13 mouse cellular contexts compared by ENCODE assay signal in genomic region chr2:170877936-170878335, GRCm38 (mm10).
DNase-seq lines count a peak whose midpoint lies in the region; ATAC-seq lines count a peak whose summit lies in the region.
"Had no signal": no experiment of that assay in that cellular context is flagged by ENCODE, and none has a peak within 500 bp of the region (broad histone marks: within the 10 kb centered on the region; RNA-seq: fewer than 3 reads in every experiment).

No protein-coding gene starts in this region.

- DNase-seq in heart, adult 11 months = peak; percentile 30
- DNase-seq in heart, postnatal 4 days = no peak
- DNase-seq in liver, embryonic 11.5 days (ENCODE audit: low spot score) = no peak
- DNase-seq in neural tube, embryonic 10.5 days (ENCODE audit: extremely low spot score, low spot score) = no peak
- DNase-seq in embryonic facial prominence, embryonic 10.5 days (ENCODE audit: low spot score) = no peak

- H3K9ac ChIP-seq in liver, embryonic 11.5 days (ENCODE audit: low read depth, low read length) = no peak overlapping the region
- no peak overlapping the region for H3K9ac ChIP-seq in liver, embryonic 12.5 days
- H3K9ac ChIP-seq in neural tube, embryonic 13.5 days = no peak overlapping the region
- H3K9ac ChIP-seq: embryonic facial prominence, embryonic 13.5 days; heart, embryonic 15.5 days; limb, embryonic 15.5 days; liver, postnatal 0 days had no signal

- no peaks in the 10 kb centered on the region for H3K36me3 ChIP-seq in liver, embryonic 11.5 days (ENCODE audit: control insufficient read depth, insufficient read depth, low read length)
- H3K36me3 ChIP-seq in liver, embryonic 12.5 days = no peaks in the 10 kb centered on the region
- H3K36me3 ChIP-seq in neural tube, embryonic 13.5 days = peaks cover 5% of the 10 kb centered on the region; the same call in 1 of the 2 replicates
- H3K36me3 ChIP-seq in embryonic facial prominence, embryonic 10.5 days (replicated peaks) = no peaks in the 10 kb centered on the region
- H3K36me3 ChIP-seq: embryonic facial prominence, embryonic 13.5 days; heart, embryonic 15.5 days; limb, embryonic 15.5 days had no signal

- H3K27ac ChIP-seq in liver, embryonic 11.5 days (ENCODE audit: low read depth, low read length) = no peak overlapping the region
- no peak overlapping the region for H3K27ac ChIP-seq in liver, embryonic 12.5 days
- no peak overlapping the region for H3K27ac ChIP-seq in neural tube, embryonic 13.5 days (replicated peaks)
- H3K27ac ChIP-seq in embryonic facial prominence, embryonic 10.5 days (replicated peaks) = no peak overlapping the region
- H3K27ac ChIP-seq: embryonic facial prominence, embryonic 13.5 days; heart, embryonic 15.5 days; layer of hippocampus, adult 2 months; limb, embryonic 15.5 days had no signal

- 65% methylated on average over 5 of the region's 5 CpGs for WGBS in liver, embryonic 11.5 days
- WGBS in liver, embryonic 12.5 days (ENCODE audit: insufficient replicate concordance) = 53% methylated on average over 5 of the region's 5 CpGs
- 60% methylated on average over 5 of the region's 5 CpGs for WGBS in neural tube, embryonic 13.5 days
- WGBS in embryonic facial prominence, embryonic 10.5 days = 65% methylated on average over 5 of the region's 5 CpGs

- 0 out of 2 replicates have a peak, but pooled peaks have one; percentile 30 for ATAC-seq in liver, embryonic 11.5 days (replicated peaks; ENCODE audit: low FRiP score)
- no peak for ATAC-seq in liver, embryonic 12.5 days
- 0 out of 2 replicates have a peak, but pooled peaks have one; percentile 36 for ATAC-seq in neural tube, embryonic 13.5 days (ENCODE audit: low read depth)
- ATAC-seq: liver, postnatal 0 days had no signal

- H3K4me1 ChIP-seq in liver, embryonic 11.5 days (replicated peaks; ENCODE audit: control insufficient read depth, insufficient read depth, low read length) = no peaks in the 10 kb centered on the region
- no peaks in the 10 kb centered on the region for H3K4me1 ChIP-seq in liver, embryonic 12.5 days
- H3K4me1 ChIP-seq in neural tube, embryonic 13.5 days (replicated peaks) = peaks cover 21% of the 10 kb centered on the region
- H3K4me1 ChIP-seq in embryonic facial prominence, embryonic 10.5 days = peaks cover 15% of the 10 kb centered on the region
- H3K4me1 ChIP-seq: embryonic facial prominence, embryonic 13.5 days; heart, embryonic 15.5 days had no signal

- peaks cover 2% of the 10 kb centered on the region; the same call in 1 of the 2 replicates for H3K27me3 ChIP-seq in liver, embryonic 11.5 days (replicated peaks; ENCODE audit: control insufficient read depth, insufficient read depth, low read length)
- H3K27me3 ChIP-seq in liver, embryonic 12.5 days (replicated peaks) = peaks cover 22% of the 10 kb centered on the region
- no peaks in the 10 kb centered on the region for H3K27me3 ChIP-seq in neural tube, embryonic 13.5 days
- peaks cover 15% of the 10 kb centered on the region for H3K27me3 ChIP-seq in embryonic facial prominence, embryonic 10.5 days (replicated peaks; ENCODE audit: low read depth, poor library complexity, severe bottlenecking)
- H3K27me3 ChIP-seq: CH12.LX had no signal

- H3K4me2 ChIP-seq in liver, embryonic 11.5 days = no peak overlapping the region
- H3K4me2 ChIP-seq in liver, embryonic 12.5 days = no peak overlapping the region
- no peak overlapping the region for H3K4me2 ChIP-seq in neural tube, embryonic 13.5 days
- H3K4me2 ChIP-seq: embryonic facial prominence, embryonic 13.5 days; heart, embryonic 15.5 days; limb, embryonic 15.5 days had no signal

- no peak overlapping the region for H3K4me3 ChIP-seq in liver, embryonic 11.5 days (ENCODE audit: low read depth, low read length)
- H3K4me3 ChIP-seq in liver, embryonic 12.5 days = no peak overlapping the region
- H3K4me3 ChIP-seq in neural tube, embryonic 13.5 days = no peak overlapping the region
- no peak overlapping the region for H3K4me3 ChIP-seq in embryonic facial prominence, embryonic 10.5 days
- H3K4me3 ChIP-seq: embryonic facial prominence, embryonic 13.5 days; heart, embryonic 15.5 days; layer of hippocampus, adult 2 months; limb, embryonic 15.5 days had no signal

- no peaks in the 10 kb centered on the region for H3K9me3 ChIP-seq in liver, embryonic 11.5 days (ENCODE audit: control insufficient read depth, low read length)
- no peaks in the 10 kb centered on the region for H3K9me3 ChIP-seq in liver, embryonic 12.5 days (replicated peaks)
- H3K9me3 ChIP-seq in neural tube, embryonic 13.5 days = no peaks in the 10 kb centered on the region
- no peaks in the 10 kb centered on the region for H3K9me3 ChIP-seq in embryonic facial prominence, embryonic 10.5 days
- H3K9me3 ChIP-seq: embryonic facial prominence, embryonic 13.5 days; heart, embryonic 15.5 days; limb, embryonic 15.5 days had no signal
